19 mouse cellular contexts compared by ENCODE assay signal in genomic region chr19:36700937-36701336, GRCm38 (mm10). TPM values are rescaled to one million over a fixed set of nuclear protein-coding genes. Genes with fewer than 3 reads are reported as not detected.
DNase-seq lines count a peak whose midpoint lies in the region; ATAC-seq and TF ChIP-seq lines count a peak whose summit lies in the region.
"Had no signal": no experiment of that assay in that cellular context is flagged by ENCODE, and none has a peak within 500 bp of the region (broad histone marks: within the 10 kb centered on the region; RNA-seq: fewer than 3 reads in every experiment).

No protein-coding gene starts in this region.

- no peaks in the 10 kb centered on the region for H3K36me3 ChIP-seq in heart, embryonic 13.5 days
- H3K36me3 ChIP-seq in lung, embryonic 14.5 days (ENCODE audit: insufficient read depth) = no peaks in the 10 kb centered on the region
- H3K36me3 ChIP-seq in limb, embryonic 14.5 days (ENCODE audit: control insufficient read depth, insufficient read depth, low read length) = no peaks in the 10 kb centered on the region
- H3K36me3 ChIP-seq: kidney, embryonic 15.5 days; neural tube, embryonic 12.5 days had no signal

- no peak overlapping the region for H3K4me3 ChIP-seq in heart, embryonic 13.5 days
- H3K4me3 ChIP-seq in lung, embryonic 14.5 days (ENCODE audit: low read depth, low read length) = no peak overlapping the region
- no peak overlapping the region for H3K4me3 ChIP-seq in embryonic fibroblast, embryonic 13.5 days (ENCODE audit: insufficient read depth, low read length)
- H3K4me3 ChIP-seq in limb, embryonic 14.5 days (replicated peaks; ENCODE audit: low read length) = no peak overlapping the region
- H3K4me3 ChIP-seq: erythroblast, embryonic 14.5 days; kidney, embryonic 15.5 days; neural tube, embryonic 12.5 days had no signal

- H3K27ac ChIP-seq in heart, embryonic 13.5 days (replicated peaks) = peak overlapping the region; percentile 20; the same call in 1 of the 2 replicates
- peak overlapping the region; percentile 86 for H3K27ac ChIP-seq in lung, embryonic 14.5 days (ENCODE audit: low read depth)
- H3K27ac ChIP-seq in embryonic fibroblast, embryonic 13.5 days (ENCODE audit: insufficient read depth, low read length) = peak overlapping the region; percentile 3; the same call in 1 of the 2 replicates
- H3K27ac ChIP-seq in limb, embryonic 14.5 days (replicated peaks; ENCODE audit: low read depth, low read length) = peak overlapping the region; percentile 44; the same call in 1 of the 2 replicates
- H3K27ac ChIP-seq: neural tube, embryonic 12.5 days had no signal

- H3K9me3 ChIP-seq in heart, embryonic 13.5 days = peaks cover 3% of the 10 kb centered on the region; the same call in 1 of the 2 replicates
- H3K9me3 ChIP-seq in lung, embryonic 14.5 days (ENCODE audit: low read depth, low read length) = no peaks in the 10 kb centered on the region
- no peaks in the 10 kb centered on the region for H3K9me3 ChIP-seq in limb, embryonic 14.5 days (ENCODE audit: control insufficient read depth, low read length)
- H3K9me3 ChIP-seq: kidney, embryonic 15.5 days had no signal

- ATAC-seq in heart, embryonic 13.5 days (ENCODE audit: extremely low read depth, insufficient number of reproducible peaks, low FRiP score, low TSS enrichment) = no peak
- no peak for ATAC-seq in lung, embryonic 14.5 days (ENCODE audit: insufficient read depth)
- ATAC-seq in limb, embryonic 14.5 days (ENCODE audit: low FRiP score, low read depth) = no peak
- ATAC-seq: forebrain, embryonic 14.5 days had no signal

- no peak for TF ChIP-seq POLR2A in embryonic fibroblast, embryonic 13.5 days (IDR thresholded peaks at IDR 0.05; ENCODE audit: low read depth, low read length)
- TF ChIP-seq POLR2A in limb, embryonic 14.5 days (IDR thresholded peaks at IDR 0.05; ENCODE audit: borderline replicate concordance, extremely low read depth, insufficient read depth, insufficient read length) = no peak

- TF ChIP-seq CTCF in lung, embryonic 14.5 days (IDR thresholded peaks at IDR 0.05; ENCODE audit: low read depth) = no peak
- no peak for TF ChIP-seq CTCF in embryonic fibroblast, embryonic 13.5 days (IDR thresholded peaks at IDR 0.05; ENCODE audit: borderline replicate concordance, insufficient read depth, low read length)

- no peak overlapping the region for H3K4me2 ChIP-seq in heart, embryonic 13.5 days
- H3K4me2 ChIP-seq in lung, embryonic 14.5 days = no peak overlapping the region
- H3K4me2 ChIP-seq in limb, embryonic 14.5 days (replicated peaks; ENCODE audit: low read depth, low read length, severe bottlenecking) = no peak overlapping the region
- H3K4me2 ChIP-seq: kidney, embryonic 15.5 days; neural tube, embryonic 12.5 days had no signal

- H3K4me1 ChIP-seq in heart, embryonic 13.5 days = peaks cover 59% of the 10 kb centered on the region
- peaks cover 45% of the 10 kb centered on the region for H3K4me1 ChIP-seq in lung, embryonic 14.5 days (ENCODE audit: insufficient read depth)
- H3K4me1 ChIP-seq in embryonic fibroblast, embryonic 13.5 days (ENCODE audit: control insufficient read depth, insufficient read depth, low read length) = peaks cover 2% of the 10 kb centered on the region; the same call in 1 of the 2 replicates
- H3K4me1 ChIP-seq in limb, embryonic 14.5 days (ENCODE audit: control insufficient read depth, insufficient read depth, low read length) = peaks cover 27% of the 10 kb centered on the region

- intact Hi-C loops in heart, postnatal 36 days (cut with DNase I) = no loop called here

- WGBS in heart, embryonic 13.5 days = 59% methylated on average over 4 of the region's 4 CpGs
- whole genome bisulfite sequencing in lung, embryonic 14.5 days = 49% methylated on average over 4 of the region's 4 CpGs
- WGBS in limb, embryonic 14.5 days = 47% methylated on average over 4 of the region's 4 CpGs

- no peak for DNase-seq in heart, postnatal 36 days
- peak; percentile 64 for DNase-seq in lung, embryonic 14.5 days
- no peak for DNase-seq in lung, postnatal 10 days
- no peak for DNase-seq in limb, embryonic 14.5 days (ENCODE audit: low spot score)
- DNase-seq in cerebellum, postnatal 36 days = no peak
- DNase-seq: adrenal gland, postnatal 36 days; cerebellum, adult 8-10 months; heart, adult 18-20 months; liver; lung, adult 18-20 months; thymus, postnatal 4 days had no signal

- H3K27me3 ChIP-seq in heart, embryonic 13.5 days (replicated peaks) = no peaks in the 10 kb centered on the region
- no peaks in the 10 kb centered on the region for H3K27me3 ChIP-seq in lung, embryonic 14.5 days (ENCODE audit: insufficient read depth, low read length)
- H3K27me3 ChIP-seq in limb, embryonic 14.5 days (ENCODE audit: control insufficient read depth, insufficient read depth, low read length) = no peaks in the 10 kb centered on the region
- H3K27me3 ChIP-seq: kidney, embryonic 15.5 days; neural tube, embryonic 12.5 days had no signal

- H3K9ac ChIP-seq in heart, embryonic 13.5 days = no peak overlapping the region
- H3K9ac ChIP-seq in lung, embryonic 14.5 days = no peak overlapping the region
- H3K9ac ChIP-seq in limb, embryonic 14.5 days (ENCODE audit: low read depth, low read length, severe bottlenecking) = no peak overlapping the region
- H3K9ac ChIP-seq: kidney, embryonic 15.5 days; neural tube, embryonic 12.5 days had no signal

RNA-seq across cellular contexts. Expression of gene Ppp1r3c, which starts 35.5 kb away (rescaled TPM):
- polyA plus RNA-seq in heart, embryonic 13.5 days (2015; fragmentation: Nextera tagmentation; extraction: Ambion mirVana) = 49.2 and 64.7 TPM in 2 replicates
- total RNA-seq in heart, postnatal 36 days (2021) = 100 to 1,000 TPM in 1 of 2 experiments, 10 to 100 TPM in 1; 65.8 to 116 TPM
- polyA plus RNA-seq in lung, embryonic 14.5 days (2014; fragmentation: Nextera tagmentation; extraction: Ambion mirVana) = 67.5 and 80.9 TPM in 2 replicates
- 3.2 and 4.9 TPM in 2 replicates for polyA plus RNA-seq in embryonic fibroblast, embryonic 13.5 days (2011; ENCODE audit: insufficient read length, low read depth, missing spikeins)
- 10.5 and 12.6 TPM in 2 replicates for polyA plus RNA-seq in limb, embryonic 14.5 days (2012; rRNA removed)
- 16.4 and 19.0 TPM in 2 replicates for polyA plus RNA-seq in limb, embryonic 14.5 days (2014; fragmentation: Nextera tagmentation; extraction: Ambion mirVana)
- total RNA-seq: hematopoietic stem cell, adult 5-6 weeks; megakaryocyte-erythroid progenitor cell, adult 5-6 weeks had no signal
- polyA plus RNA-seq: erythroblast, embryonic 14.5 days had no signal

Comparison
In these comparisons a context has a peak if more than half of its experiments do, and no peak if none do; other contexts are left out.
1. H3K27ac ChIP-seq: peak in every context shown above with its lines; median percentile 86 in lung, embryonic 14.5 days; 44 in limb, embryonic 14.5 days; 20 in heart, embryonic 13.5 days; 3 in embryonic fibroblast, embryonic 13.5 days.